Mouse (Mus musculus) E14TG2a.4 (cell line): ENCODE measurements at regions not wholly inside any gene's neighbourhood (a gene's known extent, or its start where the extent isn't known, plus 50 kb on each side); places are given as distances from the start of the nearest gene placed in this dataset.

Experiments used
- H3K27me3 ChIP-seq: 2 replicates; pipeline ENCODE4 v1.6.1; 2014; ENCODE audit warnings: low read length, control low read depth; ENCODE audit not compliant: insufficient read depth
- H3K36me3 ChIP-seq: 2 replicates; pipeline ENCODE4 v1.6.1; 2014; ENCODE audit warnings: low read length, control low read depth; ENCODE audit not compliant: insufficient read depth
- H3K4me1 ChIP-seq: replicated peaks from 2 replicates; pipeline ENCODE4 v1.6.1; 2014; ENCODE audit warnings: low read depth, low read length, control low read depth
- H3K4me3 ChIP-seq: replicated peaks from 2 replicates; pipeline ENCODE4 v1.5.1; 2014; ENCODE audit warnings: mild to moderate bottlenecking, low read length
- H3K9me3 ChIP-seq: 2 replicates; pipeline ENCODE4 v1.6.1; 2014; ENCODE audit warnings: low read length, control low read depth
- CTCF ChIP-seq: conservative IDR thresholded peaks from 2 replicates; pipeline ENCODE4 v1.5.1; 2014; ENCODE audit warnings: low read length
- NANOG ChIP-seq: IDR thresholded peaks from 2 replicates; pipeline ENCODE4 v1.6.1; 2014; ENCODE audit warnings: borderline replicate concordance, low read length, mixed read lengths
- POU5F1 ChIP-seq: IDR thresholded peaks from 2 replicates; pipeline ENCODE4 v1.6.1; 2014; ENCODE audit warnings: low read length, borderline replicate concordance

- Histone ChIP-seq H3K36me3 (no peaks in the 10 kb centered on the region), H3K4me1 (no peaks in the 10 kb centered on the region), H3K4me3 (no peak overlapping the region), H3K9me3 (no peaks in the 10 kb centered on the region), H3K27me3 (no peaks in the 10 kb centered on the region)
- TF ChIP-seq POU5F1, result no peak
- no peak for TF ChIP-seq CTCF
- TF ChIP-seq NANOG, result no peak
These were observed 434.8 kb upstream of the Fsip2 start for GRCm38 (mm10) chr2:82508595-82508994.

DNA sequence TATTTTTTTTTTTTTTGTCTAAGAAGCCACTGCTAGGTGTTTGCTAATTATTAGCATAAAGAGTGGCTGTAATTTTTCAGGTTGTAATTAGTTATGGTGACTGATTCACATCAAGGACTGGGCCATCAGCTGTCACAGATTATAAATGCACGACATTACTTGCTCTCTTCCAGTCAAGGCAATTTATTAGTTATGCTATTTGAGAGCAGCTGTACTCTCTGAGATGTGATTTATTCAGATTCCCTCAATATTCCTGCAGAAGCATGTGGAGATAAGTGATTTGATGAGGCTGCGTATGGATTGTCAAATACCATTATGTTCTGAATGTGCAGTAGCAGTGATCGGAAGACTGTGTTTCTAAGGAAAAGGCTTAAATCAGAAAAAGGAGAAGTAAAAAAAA is 428.3 kb upstream of the Fsip2 start:
- no peaks in the 10 kb centered on the region for H3K4me1 ChIP-seq
- no peaks in the 10 kb centered on the region for H3K36me3 ChIP-seq
- H3K4me3 ChIP-seq, result no peak overlapping the region
- no peaks in the 10 kb centered on the region for H3K9me3 ChIP-seq
- no peak for TF ChIP-seq POU5F1
- TF ChIP-seq NANOG, result no peak
- TF ChIP-seq CTCF, result no peak
- H3K27me3 ChIP-seq, result no peaks in the 10 kb centered on the region

GRCm38 (mm10) chr2:82519951-82520350 is 423.5 kb upstream of the Fsip2 start:
- TF ChIP-seq POU5F1, result no peak
- no peak for TF ChIP-seq NANOG
- Histone ChIP-seq H3K9me3 (no peaks in the 10 kb centered on the region), H3K36me3 (no peaks in the 10 kb centered on the region), H3K4me3 (no peak overlapping the region), H3K4me1 (no peaks in the 10 kb centered on the region), H3K27me3 (no peaks in the 10 kb centered on the region)

GRCm38 (mm10) chr2:82538958-82539357 is 404.5 kb upstream of the Fsip2 start:
- Histone ChIP-seq H3K36me3 (no peaks in the 10 kb centered on the region), H3K4me1 (no peaks in the 10 kb centered on the region), H3K9me3 (no peaks in the 10 kb centered on the region), H3K4me3 (no peak overlapping the region), H3K27me3 (no peaks in the 10 kb centered on the region)
- TF ChIP-seq POU5F1 (no peak), NANOG (no peak), CTCF (no peak)

- Histone ChIP-seq H3K36me3 (no peaks in the 10 kb centered on the region), H3K4me3 (no peak overlapping the region), H3K4me1 (no peaks in the 10 kb centered on the region), H3K27me3 (no peaks in the 10 kb centered on the region), H3K9me3 (no peaks in the 10 kb centered on the region)
- no peak for TF ChIP-seq NANOG
- TF ChIP-seq POU5F1, result no peak
- TF ChIP-seq CTCF, result no peak
These were observed 402.8 kb upstream of the Fsip2 start for GRCm38 (mm10) chr2:82540676-82541075.

DNA sequence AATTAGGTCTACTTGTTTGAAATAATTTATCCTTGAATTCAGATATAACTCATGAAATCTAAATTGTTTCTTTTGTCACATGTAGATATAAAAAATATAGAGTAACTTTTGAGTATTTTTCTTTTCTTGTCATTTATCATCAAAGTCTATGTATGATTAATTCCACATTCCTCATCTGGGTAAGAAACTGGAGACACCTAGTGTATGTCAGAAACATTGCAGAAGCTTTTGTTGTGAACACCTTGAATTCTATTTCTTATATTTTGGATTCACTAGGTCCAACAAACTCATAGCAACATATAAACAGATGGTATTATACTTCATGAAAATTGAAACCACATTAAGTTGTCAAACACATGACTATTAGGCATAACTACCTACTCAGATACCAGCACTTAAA is 373.1 kb upstream of the Fsip2 start:
- Histone ChIP-seq H3K36me3 (no peaks in the 10 kb centered on the region), H3K27me3 (no peaks in the 10 kb centered on the region), H3K4me1 (no peaks in the 10 kb centered on the region), H3K9me3 (no peaks in the 10 kb centered on the region), H3K4me3 (no peak overlapping the region)
- TF ChIP-seq POU5F1 (no peak), CTCF (peak; percentile 21; the same call in 1 of the 2 replicates)

DNA sequence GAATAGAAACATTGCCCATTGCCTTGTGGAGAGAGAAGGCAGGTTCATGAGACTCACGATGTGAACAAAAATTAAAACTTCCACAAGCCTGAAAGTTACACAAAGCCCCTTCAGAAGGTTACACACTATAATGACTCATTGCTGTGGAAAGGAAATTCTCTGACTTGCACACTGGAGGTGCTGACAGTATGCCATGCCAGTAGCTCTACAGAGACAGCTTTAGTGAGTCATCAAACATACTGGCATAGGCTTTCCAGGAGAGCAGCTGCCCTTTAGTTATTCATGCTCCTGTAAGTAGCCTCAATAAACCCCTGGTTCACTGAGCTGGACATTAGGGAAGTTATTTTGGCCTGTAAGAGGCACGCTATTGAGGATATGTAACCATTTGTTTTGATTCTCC is 371.3 kb upstream of the Fsip2 start:
- Histone ChIP-seq H3K27me3 (no peaks in the 10 kb centered on the region), H3K9me3 (no peaks in the 10 kb centered on the region), H3K4me3 (no peak overlapping the region), H3K36me3 (no peaks in the 10 kb centered on the region), H3K4me1 (no peaks in the 10 kb centered on the region)
- TF ChIP-seq POU5F1 (no peak), NANOG (no peak), CTCF (no peak)

DNA sequence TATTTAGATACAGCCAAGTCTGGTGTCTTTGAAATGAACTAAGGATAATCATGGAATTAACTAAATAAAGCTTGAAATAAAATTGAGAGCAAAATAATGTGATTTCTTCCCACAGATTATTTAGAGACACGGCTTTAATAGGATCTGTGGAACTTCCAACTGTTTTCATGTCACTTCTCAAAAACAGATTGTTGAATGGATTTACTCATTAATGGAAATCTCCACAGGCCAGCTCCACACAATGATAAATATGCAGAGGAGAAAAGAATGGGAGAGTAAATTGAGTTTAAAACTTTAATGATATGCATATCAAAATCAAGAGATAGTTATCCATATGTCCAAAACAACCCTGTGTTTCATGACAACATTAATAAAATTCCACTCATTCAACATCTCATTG is 369.6 kb upstream of the Fsip2 start:
- no peak for TF ChIP-seq NANOG
- TF ChIP-seq POU5F1, result no peak
- no peak for TF ChIP-seq CTCF
- no peaks in the 10 kb centered on the region for H3K9me3 ChIP-seq

DNA sequence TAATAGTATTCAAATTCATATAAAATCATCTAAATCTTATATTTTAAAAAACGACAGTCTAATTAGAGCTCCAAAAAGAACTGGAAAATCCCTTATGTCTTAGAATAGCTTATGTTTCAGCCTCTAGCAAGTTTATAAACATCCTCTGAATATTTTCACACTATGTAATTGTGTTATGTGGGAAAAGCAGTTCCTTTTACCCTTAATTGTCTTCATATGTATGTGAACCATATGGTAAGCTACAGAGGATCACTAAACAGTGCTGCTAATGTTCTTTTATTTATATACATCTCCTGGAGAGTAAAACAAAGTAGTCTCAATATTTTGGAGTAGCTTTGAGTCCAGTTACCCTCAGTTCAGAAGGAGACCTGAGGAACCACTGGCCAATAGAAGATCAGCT is 363.8 kb upstream of the Fsip2 start:
- TF ChIP-seq NANOG (no peak), CTCF (no peak), POU5F1 (no peak)
- no peaks in the 10 kb centered on the region for H3K27me3 ChIP-seq
- no peaks in the 10 kb centered on the region for H3K36me3 ChIP-seq
- H3K4me1 ChIP-seq, result no peaks in the 10 kb centered on the region
- H3K4me3 ChIP-seq, result no peak overlapping the region
- H3K9me3 ChIP-seq, result no peaks in the 10 kb centered on the region

More for the DNA sequence above, 369.6 kb upstream of the Fsip2 start:
- H3K36me3 ChIP-seq, result no peaks in the 10 kb centered on the region
- H3K4me3 ChIP-seq, result no peak overlapping the region
- no peaks in the 10 kb centered on the region for H3K4me1 ChIP-seq
- H3K27me3 ChIP-seq, result no peaks in the 10 kb centered on the region
